Mouse (Mus musculus) heart, embryonic 11.5 days (tissue): Measurements from ENCODE around the gene Olfr669. TPM values are rescaled to one million over a fixed set of nuclear protein-coding genes. Genes with fewer than 3 reads are reported as not detected.
"Not testable (repeated sequence)": the region's sequence is repeated elsewhere in the genome, so short reads cannot be mapped to it uniquely, and the experiment has no call there.

Experiments used
- ATAC-seq: fragments of 200-750 bp; cut with Nextera tagmentation; replicated peaks from 2 replicates; pipeline ENCODE4 v1.8.0; 2017; ENCODE audit warnings: moderate library complexity; ENCODE audit not compliant: insufficient number of reproducible peaks, low FRiP score, low TSS enrichment
- H3K27ac ChIP-seq: fragments of 300-500 bp; sonication (generic); 2 replicates; pipeline ENCODE4 v1.5.1; 2014; ENCODE audit warnings: mild to moderate bottlenecking, low read depth, low read length
- H3K27me3 ChIP-seq: fragments of 300-500 bp; sonication (generic); 2 replicates; pipeline ENCODE4 v1.6.1; 2014; ENCODE audit warnings: mild to moderate bottlenecking, low read length, mixed read lengths; ENCODE audit not compliant: control insufficient read depth, insufficient read depth
- H3K36me3 ChIP-seq: fragments of 300-500 bp; sonication (generic); 2 replicates; pipeline ENCODE4 v1.6.1; 2014; ENCODE audit warnings: mild to moderate bottlenecking, low read length, moderate library complexity, mixed read lengths; ENCODE audit not compliant: control insufficient read depth, insufficient read depth
- H3K4me1 ChIP-seq: fragments of 300-500 bp; sonication (generic); 2 replicates; pipeline ENCODE4 v1.6.1; 2014; ENCODE audit warnings: low read length; ENCODE audit not compliant: control insufficient read depth, insufficient read depth
- H3K4me2 ChIP-seq: fragments of 300-500 bp; sonication (generic); 2 replicates; pipeline ENCODE4 v1.6.1; 2014; ENCODE audit warnings: mild to moderate bottlenecking, moderate library complexity
- H3K4me3 ChIP-seq: fragments of 300-500 bp; sonication (generic); 2 replicates; pipeline ENCODE4 v1.5.1; 2014; ENCODE audit warnings: low read depth, low read length
- H3K9ac ChIP-seq: fragments of 300-500 bp; sonication (generic); 2 replicates; pipeline ENCODE4 v1.6.1; 2014; ENCODE audit warnings: mild to moderate bottlenecking, low read depth, low read length, moderate library complexity
- H3K9me3 ChIP-seq: fragments of 300-500 bp; sonication (generic); replicated peaks from 2 replicates; pipeline ENCODE4 v1.6.1; 2016; ENCODE audit warnings: low read length; ENCODE audit not compliant: control insufficient read depth
- WGBS: fragments of 180-500 bp; shearing (Covaris S2); extraction: QIAGEN DNeasy Blood & Tissue Kit; methylation state at CpG from one replicate; pipeline ENCODE4 v1.1.7; 2014; ENCODE audit not compliant: insufficient replicate concordance; 5-methylcytosine and 5-hydroxymethylcytosine counted together
- polyA plus RNA-seq: library from polyadenylated mRNA; unstranded; fragments of >200 nt; fragmentation: Nextera tagmentation; extraction: Ambion mirVana; gene quantifications from 2 replicates; pipeline ENCODE4 v1.2.1, GENCODE M21; 2014

Olfr669 gene
- polyA plus RNA-seq = not detected in 2 replicates

GRCm38 (mm10) chr7:104933940-104934339, at the start of gene Olfr669:
Gene Olfr669 (plus strand): TSS chr7:104934240.
- Histone ChIP-seq H3K4me1 (no peaks in the 10 kb centered on the region), H3K4me2 (no peak within 1 kb of the TSS), H3K9ac (no peak within 1 kb of the TSS), H3K27me3 (no peaks in the 10 kb centered on the region), H3K9me3 (no peaks in the 10 kb centered on the region), H3K4me3 (no peak within 1 kb of the TSS), H3K36me3 (no peaks in the 10 kb centered on the region), H3K27ac (no peak within 1 kb of the TSS)
- ATAC-seq = no peak
- WGBS = 76% methylated on average over 1 of the region's 1 CpGs

- Histone ChIP-seq H3K36me3 (no peaks in the 10 kb centered on the region), H3K9me3 (no peaks in the 10 kb centered on the region), H3K4me3 (no peak within 1 kb of the TSS), H3K9ac (no peak within 1 kb of the TSS), H3K27ac (no peak within 1 kb of the TSS), H3K27me3 (no peaks in the 10 kb centered on the region), H3K4me2 (no peak within 1 kb of the TSS), H3K4me1 (no peaks in the 10 kb centered on the region)
- 87% methylated on average over 2 of the region's 2 CpGs for WGBS
- no peak for ATAC-seq
Observed at GRCm38 (mm10) chr7:104895852-104896251, 38.2 kb upstream of the Olfr669 start, which contains the start of gene Olfr666. Gene Olfr666 (minus strand): TSS chr7:104895952.

GRCm38 (mm10) chr7:104921382-104921781, 12.7 kb upstream of the Olfr669 start, which contains the start of gene Olfr667:
Gene Olfr667 (minus strand): TSS chr7:104921482.
- 79% methylated on average over 1 of the region's 1 CpGs for WGBS
- Histone ChIP-seq H3K9me3 (no peaks in the 10 kb centered on the region), H3K27me3 (no peaks in the 10 kb centered on the region), H3K4me1 (no peaks in the 10 kb centered on the region), H3K4me2 (no peak within 1 kb of the TSS), H3K27ac (no peak within 1 kb of the TSS), H3K9ac (no peak within 1 kb of the TSS), H3K4me3 (no peak within 1 kb of the TSS), H3K36me3 (no peaks in the 10 kb centered on the region)
- no peak for ATAC-seq

- no peak within 1 kb of the TSS for H3K9ac ChIP-seq
- ATAC-seq = no peak
- no peaks in the 10 kb centered on the region for H3K4me1 ChIP-seq
- H3K9me3 ChIP-seq = no peaks in the 10 kb centered on the region
- WGBS = 63% methylated on average over 1 of the region's 1 CpGs
- no peaks in the 10 kb centered on the region for H3K27me3 ChIP-seq
- H3K4me2 ChIP-seq = no peak within 1 kb of the TSS
- H3K36me3 ChIP-seq = no peaks in the 10 kb centered on the region
- no peak within 1 kb of the TSS for H3K27ac ChIP-seq
- H3K4me3 ChIP-seq = no peak within 1 kb of the TSS
Observed at GRCm38 (mm10) chr7:104927957-104928356, 6.1 kb upstream of the Olfr669 start, which contains the start of gene Olfr668. Gene Olfr668 (minus strand): TSS chr7:104928057.

- H3K4me3 ChIP-seq, H3K9me3 ChIP-seq, H3K9ac ChIP-seq, H3K27me3 ChIP-seq, H3K36me3 ChIP-seq, ATAC-seq, H3K4me1 ChIP-seq, H3K4me2 ChIP-seq, H3K27ac ChIP-seq: not testable (repeated sequence)
- WGBS = 85% methylated on average over 16 of the region's 16 CpGs
Observed at GRCm38 (mm10) chr7:104950234-104950633, 16.2 kb downstream of the Olfr669 start.

- WGBS = 39% methylated on average over 1 of the region's 1 CpGs
- ATAC-seq = no peak
- no peak within 1 kb of the TSS for H3K27ac ChIP-seq
- H3K4me2 ChIP-seq = no peak within 1 kb of the TSS
- H3K4me1 ChIP-seq = no peaks in the 10 kb centered on the region
- no peaks in the 10 kb centered on the region for H3K27me3 ChIP-seq
- H3K36me3 ChIP-seq = no peaks in the 10 kb centered on the region
- H3K4me3 ChIP-seq = no peak within 1 kb of the TSS
- no peak within 1 kb of the TSS for H3K9ac ChIP-seq
- H3K9me3 ChIP-seq = no peaks in the 10 kb centered on the region
Observed at GRCm38 (mm10) chr7:104962520-104962919, 28.5 kb downstream of the Olfr669 start, which contains the start of gene Olfr670. Gene Olfr670 (minus strand): TSS chr7:104962620.

DNA sequence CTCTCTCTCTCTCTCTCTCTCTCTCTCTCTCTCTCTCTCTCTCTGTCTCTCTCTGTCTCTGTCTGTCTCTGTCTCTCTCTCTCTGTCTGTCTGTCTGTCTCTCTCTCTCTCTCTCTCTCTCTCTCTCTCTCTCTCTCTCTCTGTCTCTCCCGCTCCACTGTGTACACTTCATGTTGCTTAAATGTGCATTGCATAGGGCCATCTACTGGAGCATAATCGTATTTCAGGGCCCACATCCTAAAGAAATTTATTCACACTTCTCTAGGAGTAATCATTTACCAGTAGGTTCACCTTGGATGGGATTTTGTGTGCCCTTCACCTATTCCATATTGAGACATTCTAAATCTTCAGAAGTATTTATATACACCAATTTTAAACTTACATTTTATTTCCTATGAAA, 38.5 kb downstream of the Olfr669 start:
- not testable (repeated sequence) for H3K9me3 ChIP-seq, H3K36me3 ChIP-seq, H3K9ac ChIP-seq, H3K27me3 ChIP-seq, H3K4me3 ChIP-seq, H3K4me2 ChIP-seq, ATAC-seq, H3K27ac ChIP-seq, H3K4me1 ChIP-seq
- WGBS = 69% methylated on average over 2 of the region's 2 CpGs

DNA sequence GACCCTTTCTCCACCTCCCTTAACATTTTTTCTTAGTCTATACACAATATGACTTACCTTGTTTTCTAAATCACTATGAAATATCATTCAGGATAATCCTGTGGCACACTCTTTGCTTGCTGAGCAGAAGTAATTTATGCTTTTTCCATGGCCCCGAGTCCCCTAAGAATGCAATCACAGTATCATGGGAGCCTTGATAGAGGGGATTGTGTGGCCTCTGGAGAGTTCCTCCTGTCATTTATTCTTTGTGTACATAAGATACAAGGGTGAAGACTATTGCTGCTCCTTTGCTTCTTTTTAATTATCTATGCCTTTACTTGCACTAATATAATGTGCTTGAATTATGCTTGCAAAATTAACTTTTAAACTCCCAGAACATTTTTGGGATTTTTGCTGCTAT, 45.0 kb downstream of the Olfr669 start, which contains the start of gene Olfr671:
Olfr671 (minus strand) TSS at position 101 of the 400 bp plus-strand sequence.
- no peaks in the 10 kb centered on the region for H3K4me1 ChIP-seq
- H3K27ac ChIP-seq = no peak within 1 kb of the TSS
- no peak within 1 kb of the TSS for H3K4me2 ChIP-seq
- H3K27me3 ChIP-seq = no peaks in the 10 kb centered on the region
- H3K4me3 ChIP-seq = no peak within 1 kb of the TSS
- H3K36me3 ChIP-seq = no peaks in the 10 kb centered on the region
- WGBS = 60% methylated on average over 1 of the region's 1 CpGs
- no peak for ATAC-seq
- H3K9me3 ChIP-seq = no peaks in the 10 kb centered on the region
- no peak within 1 kb of the TSS for H3K9ac ChIP-seq
